Mouse (Mus musculus) activated CD4-positive, CD25-positive, alpha-beta regulatory T cell, adult 4 months (primary cell): ENCODE data around the gene Ucp2. TPM values are rescaled to one million over a fixed set of nuclear protein-coding genes. Genes with fewer than 3 reads are reported as not detected.
"Not testable (repeated sequence)": the region's sequence is repeated elsewhere in the genome, so short reads cannot be mapped to it uniquely, and the experiment has no call there.

Experiments
- ATAC-seq: one replicate; pipeline ENCODE4 v1.8.0; 2017
- polyA plus RNA-seq, 2 experiments: library from polyadenylated mRNA; unstranded; fragments of 100-300 nt; shearing (Covaris generic); gene quantifications; one replicate each; pipeline ENCODE4 v1.2.1; 2017

The Ucp2 gene
- polyA plus RNA-seq, 2 experiments from 2014 or later: 1,097 to 1,340 TPM

GRCm38 (mm10) chr7:100480175-100480574, 13.0 kb upstream of the Ucp2 start:
- ATAC-seq: no peak

GRCm38 (mm10) chr7:100482046-100482445, 11.1 kb upstream of the Ucp2 start:
- not testable (repeated sequence) for ATAC-seq

- no peak for ATAC-seq
Observed at GRCm38 (mm10) chr7:100484493-100484892, 8.6 kb upstream of the Ucp2 start.

- ATAC-seq: no peak
Observed at GRCm38 (mm10) chr7:100487301-100487700, 5.8 kb upstream of the Ucp2 start.

GRCm38 (mm10) chr7:100488474-100489048, 4.6 kb upstream of the Ucp2 start:
- no peak for ATAC-seq

GRCm38 (mm10) chr7:100492391-100493116, 583 bp upstream of the Ucp2 start:
- ATAC-seq: peak; percentile 5

GRCm38 (mm10) chr7:100493484-100494414, 612 bp downstream of the Ucp2 start:
- peak; percentile 13 for ATAC-seq

- ATAC-seq: no peak
Observed at GRCm38 (mm10) chr7:100494415-100494831, 1.3 kb downstream of the Ucp2 start.

GRCm38 (mm10) chr7:100495042-100495441, 1.9 kb downstream of the Ucp2 start:
- ATAC-seq: no peak

- ATAC-seq: peak; percentile 82
Observed at GRCm38 (mm10) chr7:100495581-100496251, 2.6 kb downstream of the Ucp2 start.

- ATAC-seq: no peak
Observed at GRCm38 (mm10) chr7:100496371-100496770, 3.2 kb downstream of the Ucp2 start.

GRCm38 (mm10) chr7:100496791-100497190, 3.7 kb downstream of the Ucp2 start:
- no peak for ATAC-seq

GRCm38 (mm10) chr7:100497402-100497801, 4.3 kb downstream of the Ucp2 start:
- no peak for ATAC-seq

- ATAC-seq: no peak
Observed at GRCm38 (mm10) chr7:100497982-100498381, 4.8 kb downstream of the Ucp2 start.

GRCm38 (mm10) chr7:100499465-100499864, 6.3 kb downstream of the Ucp2 start:
- ATAC-seq: no peak

GRCm38 (mm10) chr7:100500276-100500977, 7.3 kb downstream of the Ucp2 start:
- no peak for ATAC-seq

- ATAC-seq: no peak
Observed at GRCm38 (mm10) chr7:100501027-100501843, 8.1 kb downstream of the Ucp2 start.

GRCm38 (mm10) chr7:100501844-100502373, 8.8 kb downstream of the Ucp2 start:
- no peak for ATAC-seq

GRCm38 (mm10) chr7:100502374-100502922, 9.3 kb downstream of the Ucp2 start:
- ATAC-seq: no peak

GRCm38 (mm10) chr7:100503076-100503475, 9.9 kb downstream of the Ucp2 start:
- ATAC-seq: peak; percentile 42
